Mouse (Mus musculus) stomach, embryonic 16.5 days (tissue): Measurements from ENCODE around the gene Cdc42ep3. TPM values are rescaled to one million over a fixed set of nuclear protein-coding genes. Genes with fewer than 3 reads are reported as not detected.

ENCODE experiments used
- ATAC-seq: fragments of 200-750 bp; cut with Nextera tagmentation; 2 replicates; pipeline ENCODE4 v1.8.0; 2017; ENCODE audit warnings: moderate number of reproducible peaks, moderate TSS enrichment; ENCODE audit not compliant: insufficient read depth, low FRiP score
- H3K27ac ChIP-seq: fragments of 300-500 bp; sonication (generic); 2 replicates; pipeline ENCODE4 v1.5.1; 2014; ENCODE audit warnings: low read length
- H3K27me3 ChIP-seq: fragments of 300-500 bp; sonication (generic); 2 replicates; pipeline ENCODE4 v1.6.1; 2014; ENCODE audit warnings: low read length, control low read depth, mixed read lengths; ENCODE audit not compliant: control insufficient read depth, insufficient read depth
- H3K36me3 ChIP-seq: fragments of 300-500 bp; sonication (generic); 2 replicates; pipeline ENCODE4 v1.6.1; 2014; ENCODE audit warnings: low read length; ENCODE audit not compliant: control insufficient read depth, insufficient read depth
- H3K4me1 ChIP-seq: fragments of 300-500 bp; sonication (generic); 2 replicates; pipeline ENCODE4 v1.6.1; 2014; ENCODE audit warnings: low read length, control low read depth, mixed read lengths; ENCODE audit not compliant: control insufficient read depth, insufficient read depth
- H3K4me2 ChIP-seq: fragments of 300-500 bp; sonication (generic); 2 replicates; pipeline ENCODE4 v1.6.1; 2014; ENCODE audit warnings: low read depth, low read length, mixed read lengths
- H3K4me3 ChIP-seq: fragments of 300-500 bp; sonication (generic); replicated peaks from 2 replicates; pipeline ENCODE4 v1.5.1; 2014; ENCODE audit warnings: mild to moderate bottlenecking, low read length
- H3K9ac ChIP-seq: fragments of 300-500 bp; sonication (generic); 2 replicates; pipeline ENCODE4 v1.6.1; 2014; ENCODE audit warnings: low read length
- H3K9me3 ChIP-seq: fragments of 300-500 bp; sonication (generic); replicated peaks from 2 replicates; pipeline ENCODE4 v1.6.1; 2016; ENCODE audit warnings: low read length, control low read depth; ENCODE audit not compliant: control insufficient read depth
- WGBS: fragments of 180-500 bp; shearing (Covaris S2); extraction: QIAGEN DNeasy Blood & Tissue Kit; methylation state at CpG from one replicate; pipeline ENCODE4 v1.1.7; 2014; 5-methylcytosine and 5-hydroxymethylcytosine counted together
- polyA plus RNA-seq: library from polyadenylated mRNA; unstranded; fragments of >200 nt; fragmentation: Nextera tagmentation; extraction: Ambion mirVana; gene quantifications from 2 replicates; pipeline ENCODE4 v1.2.1, GENCODE M21; 2015

Cdc42ep3 gene
- polyA plus RNA-seq, 1 experiment from 2014 or later: 71.4 TPM

DNA sequence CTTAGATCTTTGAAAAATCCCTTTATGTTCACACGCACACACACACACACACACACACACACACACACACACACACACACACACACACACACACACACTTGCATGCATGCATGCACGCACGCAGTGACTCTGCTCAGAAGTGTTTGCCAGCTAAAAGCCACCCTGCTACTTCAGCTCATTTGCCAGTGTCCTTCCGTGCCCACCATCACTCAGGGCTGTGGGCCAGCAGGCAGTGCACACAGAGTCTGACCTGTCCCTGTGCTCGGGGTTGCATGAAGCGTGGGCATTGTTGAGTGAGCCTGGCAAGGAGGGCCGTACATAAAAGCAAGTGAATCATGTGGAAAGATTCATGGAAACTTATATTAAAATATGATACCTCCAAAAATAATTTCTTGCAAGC lies 49.2 kb downstream of the Cdc42ep3 start:
- ATAC-seq: no peak
- no peak overlapping the region for H3K4me2 ChIP-seq
- H3K27ac ChIP-seq: no peak overlapping the region
- H3K36me3 ChIP-seq: no peaks in the 10 kb centered on the region
- H3K27me3 ChIP-seq: no peaks in the 10 kb centered on the region
- WGBS: 66% methylated on average over 7 of the region's 7 CpGs
- no peak overlapping the region for H3K9ac ChIP-seq
- no peaks in the 10 kb centered on the region for H3K9me3 ChIP-seq
- H3K4me3 ChIP-seq: no peak overlapping the region
- 0 out of 2 replicates have a peak, but pooled peaks cover 3% of the 10 kb centered on the region for H3K4me1 ChIP-seq

GRCm38 (mm10) chr17:79303744-79304497 lies 51.0 kb downstream of the Cdc42ep3 start:
- H3K9me3 ChIP-seq: no peaks in the 10 kb centered on the region
- no peak overlapping the region for H3K4me3 ChIP-seq
- no peak overlapping the region for H3K9ac ChIP-seq
- WGBS: 68% methylated on average over 17 of the region's 17 CpGs
- no peak overlapping the region for H3K27ac ChIP-seq
- H3K4me1 ChIP-seq: 0 out of 2 replicates have a peak, but pooled peaks cover 3% of the 10 kb centered on the region
- ATAC-seq: no peak
- no peaks in the 10 kb centered on the region for H3K36me3 ChIP-seq
- H3K27me3 ChIP-seq: no peaks in the 10 kb centered on the region
- no peak overlapping the region for H3K4me2 ChIP-seq

DNA sequence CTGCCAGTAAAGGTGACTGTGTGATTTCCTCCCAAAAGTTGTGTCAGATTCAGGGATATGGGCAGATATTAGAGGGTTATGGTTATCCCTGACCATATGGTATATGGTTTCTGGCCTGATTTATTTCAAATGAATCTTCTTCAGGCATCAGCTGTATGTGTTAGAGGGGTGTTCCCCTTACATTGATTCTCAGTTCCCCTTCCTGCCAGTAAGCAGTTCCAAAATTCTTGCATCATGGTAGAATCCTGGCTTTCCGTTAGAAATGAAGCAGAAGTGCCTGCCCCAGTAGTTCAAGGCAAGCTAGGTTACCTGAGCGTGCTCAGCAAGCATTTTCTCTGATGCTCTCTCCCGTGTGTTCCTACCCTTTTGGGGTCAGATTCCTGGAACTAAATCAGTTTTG lies 51.7 kb downstream of the Cdc42ep3 start:
- 74% methylated on average over 3 of the region's 3 CpGs for WGBS
- no peak for ATAC-seq
- Histone ChIP-seq H3K9me3 (no peaks in the 10 kb centered on the region), H3K27ac (no peak overlapping the region), H3K27me3 (no peaks in the 10 kb centered on the region), H3K36me3 (no peaks in the 10 kb centered on the region), H3K4me1 (0 out of 2 replicates have a peak, but pooled peaks cover 3% of the 10 kb centered on the region), H3K4me2 (no peak overlapping the region), H3K4me3 (no peak overlapping the region), H3K9ac (no peak overlapping the region)

DNA sequence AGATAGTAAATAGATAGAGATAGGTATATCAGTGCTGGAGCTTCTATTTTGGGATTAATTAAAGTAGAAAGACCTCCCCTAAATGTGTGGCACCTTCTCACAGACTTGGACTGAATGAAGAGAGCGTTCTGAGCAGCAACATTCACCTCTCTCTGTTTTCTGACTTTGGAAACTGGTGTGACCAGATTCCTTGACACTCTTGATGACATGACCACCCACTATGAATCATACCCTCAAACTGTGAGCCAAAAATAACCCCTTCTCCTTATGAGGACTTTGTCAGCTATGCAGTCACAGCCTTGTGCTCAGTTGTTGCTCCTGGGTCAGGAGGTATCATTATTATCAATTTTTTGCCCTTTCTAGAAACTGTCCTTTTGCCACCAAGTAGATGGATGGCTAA lies 55.0 kb downstream of the Cdc42ep3 start:
- Histone ChIP-seq H3K27me3 (no peaks in the 10 kb centered on the region), H3K27ac (no peak overlapping the region), H3K4me3 (no peak overlapping the region), H3K9me3 (no peaks in the 10 kb centered on the region), H3K4me1 (0 out of 2 replicates have a peak, but pooled peaks cover 2% of the 10 kb centered on the region), H3K4me2 (no peak overlapping the region), H3K9ac (no peak overlapping the region), H3K36me3 (no peaks in the 10 kb centered on the region)
- WGBS: 81% methylated on average over 1 of the region's 1 CpGs
- no peak for ATAC-seq

GRCm38 (mm10) chr17:79298968-79299367 lies 55.9 kb downstream of the Cdc42ep3 start:
- no peak overlapping the region for H3K4me2 ChIP-seq
- H3K4me1 ChIP-seq: no peaks in the 10 kb centered on the region
- H3K4me3 ChIP-seq: no peak overlapping the region
- H3K9ac ChIP-seq: no peak overlapping the region
- ATAC-seq: no peak
- no peak overlapping the region for H3K27ac ChIP-seq
- H3K27me3 ChIP-seq: no peaks in the 10 kb centered on the region
- H3K9me3 ChIP-seq: no peaks in the 10 kb centered on the region
- H3K36me3 ChIP-seq: no peaks in the 10 kb centered on the region

DNA sequence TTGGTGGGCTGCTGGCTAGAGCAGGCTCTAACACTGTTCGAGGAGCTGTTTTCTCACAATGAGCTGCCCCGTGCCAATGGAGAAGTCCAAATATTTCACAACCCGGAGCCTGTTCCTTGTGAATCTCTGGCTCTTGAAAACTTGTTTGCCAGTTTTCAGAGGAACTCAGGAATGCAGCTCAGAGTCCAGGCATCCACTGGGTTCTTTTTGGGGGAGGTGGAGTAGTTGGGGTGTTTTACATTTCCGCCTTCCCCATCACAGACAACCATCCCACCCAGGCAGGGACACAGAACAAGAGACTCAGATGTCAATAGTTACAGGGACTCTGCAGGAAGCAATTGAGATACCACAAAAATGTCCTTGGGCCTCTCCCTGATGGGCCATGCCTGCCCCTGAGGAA lies 59.0 kb downstream of the Cdc42ep3 start:
- ATAC-seq: no peak
- H3K4me3 ChIP-seq: no peak overlapping the region
- H3K27me3 ChIP-seq: no peaks in the 10 kb centered on the region
- H3K36me3 ChIP-seq: no peaks in the 10 kb centered on the region
- H3K9me3 ChIP-seq: no peaks in the 10 kb centered on the region
- WGBS: 49% methylated on average over 4 of the region's 4 CpGs
- H3K4me1 ChIP-seq: no peaks in the 10 kb centered on the region
- no peak overlapping the region for H3K4me2 ChIP-seq
- H3K9ac ChIP-seq: no peak overlapping the region
- peak overlapping the region; percentile 11; the same call in 1 of the 2 replicates for H3K27ac ChIP-seq

GRCm38 (mm10) chr17:79291672-79292071 lies 63.2 kb downstream of the Cdc42ep3 start:
- H3K27me3 ChIP-seq: no peaks in the 10 kb centered on the region
- no peak overlapping the region for H3K9ac ChIP-seq
- 75% methylated on average over 5 of the region's 5 CpGs for WGBS
- no peaks in the 10 kb centered on the region for H3K36me3 ChIP-seq
- no peak overlapping the region for H3K4me3 ChIP-seq
- no peaks in the 10 kb centered on the region for H3K9me3 ChIP-seq
- peaks cover 10% of the 10 kb centered on the region for H3K4me1 ChIP-seq
- no peak overlapping the region for H3K4me2 ChIP-seq
- no peak for ATAC-seq
- no peak overlapping the region for H3K27ac ChIP-seq

DNA sequence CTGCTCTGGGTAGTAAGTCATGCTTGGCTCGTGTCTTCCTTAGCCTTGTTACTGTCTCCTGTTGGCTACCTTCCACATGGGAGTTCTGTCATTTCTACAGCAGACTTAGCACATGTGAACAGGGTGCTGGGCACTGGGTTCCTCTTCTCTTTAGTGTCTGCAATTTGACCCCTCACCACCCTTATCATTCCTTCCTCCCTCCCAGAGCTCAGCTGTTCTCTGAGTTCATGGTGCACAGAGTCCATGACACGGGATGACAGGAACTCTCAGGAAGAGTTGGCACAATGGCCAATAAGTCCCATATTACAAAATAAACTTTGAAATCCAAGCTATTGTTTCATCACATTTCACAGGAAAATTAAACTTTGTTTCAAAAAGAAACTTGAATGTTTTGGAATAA lies 64.2 kb downstream of the Cdc42ep3 start:
- H3K27ac ChIP-seq: no peak overlapping the region
- H3K36me3 ChIP-seq: no peaks in the 10 kb centered on the region
- H3K4me1 ChIP-seq: peaks cover 11% of the 10 kb centered on the region
- no peak overlapping the region for H3K4me3 ChIP-seq
- H3K27me3 ChIP-seq: no peaks in the 10 kb centered on the region
- no peaks in the 10 kb centered on the region for H3K9me3 ChIP-seq
- no peak overlapping the region for H3K4me2 ChIP-seq
- no peak overlapping the region for H3K9ac ChIP-seq
- 69% methylated on average over 2 of the region's 2 CpGs for WGBS
- no peak for ATAC-seq

DNA sequence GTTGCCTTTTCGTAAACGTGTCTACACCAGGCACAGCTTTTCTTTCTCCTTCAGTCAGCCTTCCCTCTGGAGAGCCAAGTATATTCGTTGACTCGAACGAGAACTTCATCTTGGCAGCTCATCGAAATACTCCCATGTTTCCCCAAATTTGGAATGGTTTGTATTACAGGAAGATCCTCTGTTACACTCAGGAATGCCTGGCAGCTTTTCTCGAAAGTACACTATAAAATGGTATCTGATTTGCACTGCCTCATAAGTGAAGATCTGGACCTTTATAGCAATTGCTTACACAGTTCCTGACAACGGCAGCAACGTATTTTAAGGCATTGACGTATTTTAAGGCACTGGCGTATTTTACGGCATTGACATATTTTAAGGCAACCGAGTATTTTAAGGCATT lies 67.6 kb downstream of the Cdc42ep3 start:
- peak overlapping the region; percentile 30 for H3K9ac ChIP-seq
- ATAC-seq: peak; percentile 62; the same call in 1 of the 2 replicates
- no peaks in the 10 kb centered on the region for H3K36me3 ChIP-seq
- H3K4me1 ChIP-seq: peaks cover 11% of the 10 kb centered on the region
- peak overlapping the region; percentile 82 for H3K27ac ChIP-seq
- peak overlapping the region; percentile 45 for H3K4me2 ChIP-seq
- peak overlapping the region; percentile 6 for H3K4me3 ChIP-seq
- H3K9me3 ChIP-seq: no peaks in the 10 kb centered on the region
- 17% methylated on average over 13 of the region's 13 CpGs for whole genome bisulfite sequencing
- H3K27me3 ChIP-seq: no peaks in the 10 kb centered on the region
